Mouse (Mus musculus) brain, embryonic 18.5 days (tissue): ENCODE data around the gene Gtpbp1.

Source experiments
- DNase-seq: peaks from one replicate; pipeline ENCODE4 v3.0.0-alpha.2; 2012; ENCODE audit warnings: low read depth, low spot score

Gene Gtpbp1

GRCm38 (mm10) chr15:79685141-79685641 lies 5.5 kb upstream of the Gtpbp1 start:
- DNase-seq = no peak

- DNase-seq = no peak
Observed at GRCm38 (mm10) chr15:79686046-79686869, 4.4 kb upstream of the Gtpbp1 start.

- DNase-seq = no peak
Observed at GRCm38 (mm10) chr15:79687175-79687574, 3.5 kb upstream of the Gtpbp1 start.

- peak; percentile 83 for DNase-seq
Observed at GRCm38 (mm10) chr15:79687646-79688267, 2.9 kb upstream of the Gtpbp1 start, which contains the start of gene Josd1. Gene Josd1, minus strand, starts transcription at chr15:79687919.

GRCm38 (mm10) chr15:79688268-79688956 lies 2.2 kb upstream of the Gtpbp1 start:
- DNase-seq = no peak

GRCm38 (mm10) chr15:79689662-79690425 lies 801 bp upstream of the Gtpbp1 start:
- DNase-seq = no peak

- no peak for DNase-seq
Observed at GRCm38 (mm10) chr15:79691023-79691508, 421 bp downstream of the Gtpbp1 start.

GRCm38 (mm10) chr15:79692334-79692733 lies 1.7 kb downstream of the Gtpbp1 start:
- no peak for DNase-seq

- DNase-seq = no peak
Observed at GRCm38 (mm10) chr15:79693740-79694139, 3.1 kb downstream of the Gtpbp1 start.

GRCm38 (mm10) chr15:79694512-79694911 lies 3.9 kb downstream of the Gtpbp1 start:
- DNase-seq = no peak

GRCm38 (mm10) chr15:79695516-79695915 lies 4.9 kb downstream of the Gtpbp1 start:
- no peak for DNase-seq

- no peak for DNase-seq
Observed at GRCm38 (mm10) chr15:79696508-79696907, 5.9 kb downstream of the Gtpbp1 start.

GRCm38 (mm10) chr15:79697011-79697410 lies 6.4 kb downstream of the Gtpbp1 start:
- DNase-seq = no peak

- DNase-seq = no peak
Observed at GRCm38 (mm10) chr15:79697558-79698187, 7.0 kb downstream of the Gtpbp1 start.

- no peak for DNase-seq
Observed at GRCm38 (mm10) chr15:79706603-79707214, 16.1 kb downstream of the Gtpbp1 start.

GRCm38 (mm10) chr15:79708229-79708822 lies 17.7 kb downstream of the Gtpbp1 start:
- DNase-seq = no peak

GRCm38 (mm10) chr15:79715646-79716045 lies 25.0 kb downstream of the Gtpbp1 start:
- DNase-seq = no peak

GRCm38 (mm10) chr15:79716710-79717109 lies 26.1 kb downstream of the Gtpbp1 start:
- no peak for DNase-seq

- no peak for DNase-seq
Observed at GRCm38 (mm10) chr15:79720267-79720666, 29.6 kb downstream of the Gtpbp1 start.

GRCm38 (mm10) chr15:79720796-79721195 lies 30.2 kb downstream of the Gtpbp1 start:
- DNase-seq = no peak
